Mouse (Mus musculus): ENCODE results near the gene Sorl1.

DNA sequence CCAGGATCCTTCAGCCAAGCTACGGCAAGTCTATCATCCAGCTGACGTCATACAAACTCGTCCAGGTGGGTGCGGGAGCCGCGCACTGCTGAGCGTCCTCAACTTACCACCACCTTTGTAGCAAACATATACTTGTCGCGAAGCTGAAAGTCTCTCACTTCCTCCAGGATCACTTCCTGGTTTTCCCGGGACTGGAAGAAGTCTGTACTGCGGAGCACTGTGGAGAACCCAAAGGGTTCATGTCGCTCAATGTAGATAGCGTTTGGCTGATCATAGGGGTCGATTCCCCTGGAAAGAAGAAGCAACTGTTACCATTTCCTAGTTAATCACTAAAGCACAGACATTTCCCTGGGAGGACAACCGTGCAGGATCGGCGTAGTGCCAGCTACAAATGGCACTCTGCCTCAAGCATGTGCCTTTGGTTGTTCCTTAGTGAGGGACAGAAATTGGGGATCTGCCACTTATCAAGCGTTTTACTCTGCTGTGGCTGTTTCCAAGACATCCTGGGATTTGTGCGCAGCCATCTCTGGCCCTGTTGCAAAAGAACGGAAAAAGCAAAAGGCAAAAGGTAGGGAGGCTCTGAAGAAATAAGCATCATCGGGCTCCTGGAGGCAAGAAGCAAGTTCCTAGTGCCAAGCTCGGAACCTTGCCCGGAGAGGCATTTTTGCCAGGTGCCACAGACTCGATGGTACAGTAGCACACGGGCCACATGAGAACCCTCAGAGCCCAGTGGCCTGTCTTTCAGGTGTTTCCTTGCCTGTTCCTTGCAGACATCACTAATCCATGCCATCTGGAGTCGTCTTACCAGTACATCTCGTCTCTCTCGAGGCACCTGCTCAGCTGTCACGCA lies 42.2 kb downstream of the Sorl1 start:
- TF ChIP-seq CTCF (IDR thresholded peaks at IDR 0.05; ENCODE audit: low read depth): no peak
- TF ChIP-seq EP300 (IDR thresholded peaks at IDR 0.05; ENCODE audit: low read depth): no peak
